Mouse (Mus musculus) midbrain, embryonic 13.5 days (tissue): ENCODE measurements at regions not wholly inside any gene's neighbourhood (a gene's known extent, or its start where the extent isn't known, plus 50 kb on each side); places are given as distances from the start of the nearest gene placed in this dataset.
A peak's percentile ranks its signal among the peaks of the same experiment; 100 is the strongest.

Source experiments
- ATAC-seq: fragments of 200-750 bp; cut with Nextera tagmentation; 2 replicates; pipeline ENCODE4 v1.8.0; 2017; ENCODE audit warnings: mild to moderate bottlenecking, moderate TSS enrichment, moderate library complexity
- H3K27ac ChIP-seq: fragments of 300-500 bp; sonication (generic); 2 replicates; pipeline ENCODE4 v1.5.1; 2015; ENCODE audit warnings: inconsistent platforms, mild to moderate bottlenecking, moderate library complexity
- H3K27me3 ChIP-seq: fragments of 300-500 bp; sonication (generic); 2 replicates; pipeline ENCODE4 v1.6.1; 2015; ENCODE audit warnings: mild to moderate bottlenecking, inconsistent platforms
- H3K36me3 ChIP-seq: fragments of 300-500 bp; sonication (generic); 2 replicates; pipeline ENCODE4 v1.6.1; 2015; ENCODE audit warnings: mild to moderate bottlenecking, inconsistent platforms
- H3K4me1 ChIP-seq: fragments of 300-500 bp; sonication (generic); replicated peaks from 2 replicates; pipeline ENCODE4 v1.6.1; 2015; ENCODE audit warnings: inconsistent platforms
- H3K4me2 ChIP-seq: fragments of 300-500 bp; sonication (generic); replicated peaks from 2 replicates; pipeline ENCODE4 v1.6.1; 2015; ENCODE audit warnings: moderate library complexity, mild to moderate bottlenecking, inconsistent platforms
- H3K4me3 ChIP-seq: fragments of 300-500 bp; sonication (generic); replicated peaks from 2 replicates; pipeline ENCODE4 v1.5.1; 2015; ENCODE audit warnings: mild to moderate bottlenecking, inconsistent platforms
- H3K9ac ChIP-seq: fragments of 300-500 bp; sonication (generic); replicated peaks from 2 replicates; pipeline ENCODE4 v1.6.1; 2015; ENCODE audit warnings: mild to moderate bottlenecking, inconsistent platforms
- H3K9me3 ChIP-seq: fragments of 300-500 bp; sonication (generic); 2 replicates; pipeline ENCODE4 v1.6.1; 2016; ENCODE audit warnings: mild to moderate bottlenecking, inconsistent platforms
- WGBS: fragments of 180-500 bp; shearing (Covaris S2); methylation state at CpG from one replicate; pipeline ENCODE4 v1.1.7; 2015; 5-methylcytosine and 5-hydroxymethylcytosine counted together

DNA sequence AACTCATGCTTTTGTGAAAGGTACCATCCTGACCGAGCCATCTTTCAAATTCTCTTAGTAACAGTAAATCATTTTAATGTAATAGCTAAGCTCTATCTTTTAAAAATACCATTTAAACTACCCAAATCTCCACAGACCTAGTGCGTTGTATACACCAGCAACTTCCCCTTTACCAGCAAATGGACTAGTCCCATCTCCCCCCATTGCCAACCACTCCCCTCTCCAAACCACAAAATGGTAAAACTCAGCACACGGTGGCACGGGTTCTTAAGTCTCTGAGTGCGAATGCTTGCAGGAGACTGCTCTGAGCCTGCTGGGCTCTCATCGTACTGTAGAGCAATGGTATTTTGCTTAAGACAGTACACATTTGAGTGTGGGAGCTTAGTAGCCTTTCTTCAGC, 106.7 kb upstream of the Atp1b1 start:
- no peak overlapping the region for H3K9ac ChIP-seq
- no peaks in the 10 kb centered on the region for H3K36me3 ChIP-seq
- no peak overlapping the region for H3K27ac ChIP-seq
- H3K9me3 ChIP-seq: no peaks in the 10 kb centered on the region
- H3K4me3 ChIP-seq: no peak overlapping the region
- 0 out of 2 replicates have a peak, but pooled peaks cover 3% of the 10 kb centered on the region for H3K4me1 ChIP-seq
- WGBS: 93% methylated on average over 6 of the region's 6 CpGs
- ATAC-seq: no peak
- no peaks in the 10 kb centered on the region for H3K27me3 ChIP-seq
- H3K4me2 ChIP-seq: no peak overlapping the region

DNA sequence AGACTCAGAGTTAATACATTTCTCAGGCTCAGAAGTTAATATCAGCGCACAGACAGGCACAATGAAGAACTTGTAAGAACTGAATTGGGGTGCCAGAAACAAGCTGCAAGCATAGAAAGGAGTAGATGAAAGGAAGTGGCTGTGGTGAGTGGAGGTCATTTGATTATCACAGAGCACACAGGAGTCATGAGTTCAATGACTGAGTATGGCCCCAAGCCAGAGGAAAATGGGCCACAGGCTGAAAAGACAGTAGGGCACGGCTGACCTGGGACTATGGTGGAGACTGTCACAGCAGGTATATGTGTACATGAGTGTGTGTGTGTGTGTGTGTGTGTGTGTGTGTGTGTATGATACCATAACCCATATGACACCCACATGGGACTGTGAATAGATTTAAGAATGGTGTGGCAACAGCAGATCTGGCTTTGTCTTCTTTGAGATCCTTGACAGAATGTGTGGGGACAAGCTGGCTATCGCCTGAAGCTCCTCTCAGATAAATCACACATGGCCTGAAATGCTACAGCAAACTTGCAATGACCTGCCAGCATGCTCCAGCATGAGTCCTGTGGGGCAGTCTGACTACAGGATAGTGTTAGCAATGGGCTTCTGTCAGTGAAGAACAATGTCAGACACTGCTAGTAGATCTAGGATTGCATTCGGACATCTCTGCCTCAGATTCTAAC, 101.5 kb upstream of the Atp1b1 start:
- H3K36me3 ChIP-seq: no peaks in the 10 kb centered on the region
- H3K9ac ChIP-seq: no peak overlapping the region
- H3K4me2 ChIP-seq: no peak overlapping the region
- H3K9me3 ChIP-seq: no peaks in the 10 kb centered on the region
- H3K4me3 ChIP-seq: no peak overlapping the region
- H3K27me3 ChIP-seq: no peaks in the 10 kb centered on the region
- no peak for ATAC-seq
- WGBS: 92% methylated on average over 4 of the region's 4 CpGs
- H3K27ac ChIP-seq: no peak overlapping the region
- 0 out of 2 replicates have a peak, but pooled peaks cover 3% of the 10 kb centered on the region for H3K4me1 ChIP-seq

DNA sequence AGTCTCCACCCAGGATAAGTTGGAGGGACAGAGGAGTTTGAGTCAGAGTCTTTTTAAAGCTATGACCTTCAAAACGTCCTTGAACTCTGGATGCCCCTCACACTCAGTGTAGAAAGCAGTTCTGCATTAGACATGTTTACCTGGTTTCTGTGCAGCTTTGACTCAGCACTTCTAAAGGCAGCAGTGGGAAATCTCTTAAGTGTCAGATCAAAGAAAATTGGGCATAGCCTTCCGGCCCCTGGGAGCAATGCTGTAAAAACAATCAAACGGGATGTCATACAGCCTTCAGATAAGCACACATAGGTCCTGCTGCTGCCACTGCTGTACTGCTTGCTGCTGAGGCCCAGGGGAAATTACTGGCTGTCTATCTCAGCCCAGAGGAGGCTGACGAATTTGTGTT, 94.5 kb upstream of the Atp1b1 start:
- Histone ChIP-seq H3K4me3 (no peak overlapping the region), H3K27me3 (no peaks in the 10 kb centered on the region), H3K4me1 (no peaks in the 10 kb centered on the region), H3K9ac (no peak overlapping the region), H3K36me3 (no peaks in the 10 kb centered on the region), H3K4me2 (no peak overlapping the region), H3K9me3 (no peaks in the 10 kb centered on the region), H3K27ac (0 out of 2 replicates have a peak overlapping the region, but pooled peaks have one; percentile 2)
- 60% methylated on average over 4 of the region's 4 CpGs for WGBS
- ATAC-seq: peak; percentile 80

GRCm38 (mm10) chr1:164551019-164551418, 92.9 kb upstream of the Atp1b1 start:
- no peak overlapping the region for H3K27ac ChIP-seq
- ATAC-seq: no peak
- WGBS: 83% methylated on average over 2 of the region's 2 CpGs

DNA sequence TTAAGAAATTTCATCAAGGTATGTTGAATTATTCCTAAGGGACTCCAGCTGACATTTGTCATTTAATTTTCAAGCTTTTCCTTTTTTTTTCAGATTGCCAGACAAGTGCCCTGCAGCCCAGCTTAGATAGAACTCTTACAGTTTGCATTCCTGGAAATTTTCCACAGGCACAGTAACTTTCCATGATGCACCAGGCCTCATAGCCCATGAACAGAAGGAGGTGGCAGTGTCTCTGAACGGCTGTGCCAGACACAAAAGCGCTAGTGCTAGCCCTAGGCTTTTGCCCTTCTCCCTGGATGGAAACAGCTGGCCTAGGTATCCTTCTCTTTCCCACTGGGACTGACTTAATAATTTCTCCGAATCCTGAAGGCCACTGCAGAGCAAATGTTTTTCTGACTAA, 92.4 kb upstream of the Atp1b1 start:
- no peak overlapping the region for H3K27ac ChIP-seq
- WGBS: 84% methylated on average over 3 of the region's 3 CpGs
- no peak overlapping the region for H3K9ac ChIP-seq
- no peak overlapping the region for H3K4me3 ChIP-seq
- H3K27me3 ChIP-seq: no peaks in the 10 kb centered on the region
- no peaks in the 10 kb centered on the region for H3K4me1 ChIP-seq
- no peaks in the 10 kb centered on the region for H3K9me3 ChIP-seq
- no peak overlapping the region for H3K4me2 ChIP-seq
- no peaks in the 10 kb centered on the region for H3K36me3 ChIP-seq
- ATAC-seq: no peak

More at GRCm38 (mm10) chr1:164551019-164551418, 92.9 kb upstream of the Atp1b1 start:
- Histone ChIP-seq H3K27me3 (no peaks in the 10 kb centered on the region), H3K9me3 (no peaks in the 10 kb centered on the region), H3K4me1 (no peaks in the 10 kb centered on the region), H3K36me3 (no peaks in the 10 kb centered on the region), H3K4me3 (no peak overlapping the region), H3K9ac (no peak overlapping the region), H3K4me2 (no peak overlapping the region)

GRCm38 (mm10) chr1:164548071-164548470, 89.9 kb upstream of the Atp1b1 start:
- no peak for ATAC-seq
- 85% methylated on average over 8 of the region's 8 CpGs for WGBS
- H3K9me3 ChIP-seq: no peaks in the 10 kb centered on the region
- H3K4me2 ChIP-seq: no peak overlapping the region
- no peak overlapping the region for H3K4me3 ChIP-seq
- no peaks in the 10 kb centered on the region for H3K27me3 ChIP-seq
- H3K4me1 ChIP-seq: no peaks in the 10 kb centered on the region
- no peak overlapping the region for H3K27ac ChIP-seq
- H3K9ac ChIP-seq: no peak overlapping the region
- H3K36me3 ChIP-seq: no peaks in the 10 kb centered on the region

- H3K9me3 ChIP-seq: no peaks in the 10 kb centered on the region
- 90% methylated on average over 4 of the region's 4 CpGs for WGBS
- H3K9ac ChIP-seq: no peak overlapping the region
- no peaks in the 10 kb centered on the region for H3K27me3 ChIP-seq
- H3K4me2 ChIP-seq: no peak overlapping the region
- H3K36me3 ChIP-seq: no peaks in the 10 kb centered on the region
- no peak overlapping the region for H3K4me3 ChIP-seq
- no peak overlapping the region for H3K27ac ChIP-seq
- H3K4me1 ChIP-seq: no peaks in the 10 kb centered on the region
- ATAC-seq: no peak
Measured at GRCm38 (mm10) chr1:164545843-164546242, 87.7 kb upstream of the Atp1b1 start.

- Histone ChIP-seq H3K27ac (no peak overlapping the region), H3K4me2 (no peak overlapping the region), H3K4me3 (no peak overlapping the region), H3K9me3 (no peaks in the 10 kb centered on the region), H3K27me3 (no peaks in the 10 kb centered on the region), H3K4me1 (no peaks in the 10 kb centered on the region), H3K9ac (no peak overlapping the region), H3K36me3 (no peaks in the 10 kb centered on the region)
- no peak for ATAC-seq
- WGBS: 86% methylated on average over 9 of the region's 9 CpGs
Measured at GRCm38 (mm10) chr1:164543045-164543803, 85.1 kb upstream of the Atp1b1 start.

GRCm38 (mm10) chr1:164541711-164542110, 83.6 kb upstream of the Atp1b1 start:
- Histone ChIP-seq H3K9ac (no peak overlapping the region), H3K4me2 (no peak overlapping the region), H3K9me3 (no peaks in the 10 kb centered on the region), H3K36me3 (no peaks in the 10 kb centered on the region), H3K4me3 (no peak overlapping the region), H3K27ac (no peak overlapping the region), H3K27me3 (no peaks in the 10 kb centered on the region), H3K4me1 (no peaks in the 10 kb centered on the region)
- no peak for ATAC-seq
- WGBS: 78% methylated on average over 1 of the region's 1 CpGs

GRCm38 (mm10) chr1:164538304-164539043, 80.3 kb upstream of the Atp1b1 start:
- Histone ChIP-seq H3K4me3 (no peak overlapping the region), H3K36me3 (no peaks in the 10 kb centered on the region), H3K9me3 (no peaks in the 10 kb centered on the region), H3K9ac (no peak overlapping the region), H3K27me3 (no peaks in the 10 kb centered on the region), H3K4me1 (no peaks in the 10 kb centered on the region), H3K27ac (no peak overlapping the region), H3K4me2 (no peak overlapping the region)
- WGBS: 80% methylated on average over 5 of the region's 5 CpGs
- no peak for ATAC-seq

- WGBS: 85% methylated on average over 7 of the region's 7 CpGs
Measured at GRCm38 (mm10) chr1:164537324-164537948, 79.3 kb upstream of the Atp1b1 start.

DNA sequence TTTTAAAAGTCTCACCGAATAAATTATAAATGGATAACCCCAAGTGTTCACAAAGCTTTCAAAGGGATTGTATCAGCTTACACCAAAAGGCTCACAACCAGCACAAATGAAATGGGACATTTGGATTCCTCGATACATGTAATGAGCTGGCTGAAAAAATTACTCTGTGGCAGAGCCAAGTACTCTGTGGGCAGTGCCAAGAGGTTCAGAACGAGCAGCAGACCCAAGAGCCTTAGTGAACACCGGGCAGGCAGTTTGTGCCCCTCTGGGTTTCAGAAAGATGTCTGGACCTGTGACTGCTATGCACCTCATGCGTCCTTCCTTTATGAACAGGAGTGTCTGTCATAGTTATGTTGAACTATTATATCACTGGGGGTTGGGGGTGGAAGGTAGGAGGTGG, 74.0 kb upstream of the Atp1b1 start:
- Histone ChIP-seq H3K27ac (no peak overlapping the region), H3K9ac (no peak overlapping the region), H3K4me1 (no peaks in the 10 kb centered on the region), H3K9me3 (no peaks in the 10 kb centered on the region), H3K4me2 (no peak overlapping the region), H3K36me3 (no peaks in the 10 kb centered on the region), H3K27me3 (no peaks in the 10 kb centered on the region), H3K4me3 (no peak overlapping the region)
- WGBS: 83% methylated on average over 5 of the region's 5 CpGs
- no peak for ATAC-seq

More at GRCm38 (mm10) chr1:164537324-164537948, 79.3 kb upstream of the Atp1b1 start:
- Histone ChIP-seq H3K27ac (no peak overlapping the region), H3K36me3 (no peaks in the 10 kb centered on the region), H3K9ac (no peak overlapping the region), H3K9me3 (no peaks in the 10 kb centered on the region), H3K27me3 (no peaks in the 10 kb centered on the region), H3K4me1 (no peaks in the 10 kb centered on the region), H3K4me2 (no peak overlapping the region), H3K4me3 (no peak overlapping the region)
- ATAC-seq: no peak
